Mouse (Mus musculus): Measurements from ENCODE around the gene Mtif2. TPM values are rescaled to one million over a fixed set of nuclear protein-coding genes. Genes with fewer than 3 reads are reported as not detected.
"Not testable (repeated sequence)": the region's sequence is repeated elsewhere in the genome, so short reads cannot be mapped to it uniquely, and the experiment has no call there.

Mtif2 gene
- polyA plus RNA-seq, 1 experiment from 2014 or later, result 24.9 TPM

- Histone ChIP-seq H3K4me3 (ENCODE audit: low read depth, low read length) (no peak overlapping the region), H3K27me3 (ENCODE audit: control insufficient read depth, insufficient read depth, low read length) (no peaks in the 10 kb centered on the region), H3K9me3 (ENCODE audit: control insufficient read depth, low read length) (no peaks in the 10 kb centered on the region), H3K9ac (ENCODE audit: low read length) (no peak overlapping the region), H3K36me3 (ENCODE audit: control insufficient read depth, insufficient read depth, low read length) (peaks cover 11% of the 10 kb centered on the region; the same call in 1 of the 2 replicates), H3K4me1 (replicated peaks; ENCODE audit: control insufficient read depth, insufficient read depth) (no peaks in the 10 kb centered on the region), H3K27ac (replicated peaks) (no peak overlapping the region), H3K4me2 (replicated peaks; ENCODE audit: low read depth) (no peak overlapping the region)
- ATAC-seq (ENCODE audit: low FRiP score, low TSS enrichment) (no peak), DNase-seq (ENCODE audit: low spot score) (no peak)
- TF ChIP-seq CTCF (IDR thresholded peaks at IDR 0.05; ENCODE audit: low read depth), result no peak
- TF ChIP-seq EP300 (optimal IDR thresholded peaks at IDR 0.05), result no peak
- 80% methylated on average over 3 of the region's 3 CpGs for WGBS
Observed at GRCm38 (mm10) chr11:29544225-29544945, 18.2 kb downstream of the Mtif2 start.

DNA sequence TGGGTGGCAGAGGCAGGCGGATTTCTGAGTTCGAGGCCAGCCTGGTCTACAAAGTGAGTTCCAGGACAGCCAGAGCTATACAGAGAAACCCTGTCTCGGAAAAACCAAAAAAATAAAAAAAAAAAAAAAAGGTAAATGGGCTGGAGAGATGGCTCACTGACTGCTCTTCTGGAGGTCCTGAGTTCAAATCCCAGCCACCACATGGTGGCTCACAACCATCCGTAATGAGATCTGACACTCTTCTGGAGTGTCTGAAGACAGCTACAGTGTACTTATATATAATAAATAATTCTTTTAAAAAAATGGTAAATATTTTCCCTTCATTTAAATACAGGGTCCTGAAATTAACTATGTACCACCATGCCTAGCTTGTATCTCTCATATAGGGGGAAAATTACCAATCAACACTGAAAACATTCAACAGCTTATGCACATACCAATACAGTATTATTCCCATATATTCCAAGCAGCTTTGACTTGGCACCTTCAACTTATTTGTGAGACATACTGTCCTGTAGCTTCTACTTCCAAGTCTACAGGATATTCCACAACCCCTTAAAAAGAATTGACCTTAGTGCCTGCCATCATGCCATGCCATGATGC, 19.0 kb downstream of the Mtif2 start:
- H3K4me2 ChIP-seq (replicated peaks; ENCODE audit: low read depth); H3K4me1 ChIP-seq (replicated peaks; ENCODE audit: control insufficient read depth, insufficient read depth); H3K9ac ChIP-seq (ENCODE audit: low read length); H3K9me3 ChIP-seq (ENCODE audit: control insufficient read depth, low read length); ATAC-seq (ENCODE audit: low FRiP score, low TSS enrichment); H3K36me3 ChIP-seq (ENCODE audit: control insufficient read depth, insufficient read depth, low read length); DNase-seq (ENCODE audit: low spot score); H3K27ac ChIP-seq (replicated peaks); H3K4me3 ChIP-seq (ENCODE audit: low read depth, low read length); H3K27me3 ChIP-seq (ENCODE audit: control insufficient read depth, insufficient read depth, low read length): not testable (repeated sequence)
- WGBS, result 88% methylated on average over 4 of the region's 4 CpGs

DNA sequence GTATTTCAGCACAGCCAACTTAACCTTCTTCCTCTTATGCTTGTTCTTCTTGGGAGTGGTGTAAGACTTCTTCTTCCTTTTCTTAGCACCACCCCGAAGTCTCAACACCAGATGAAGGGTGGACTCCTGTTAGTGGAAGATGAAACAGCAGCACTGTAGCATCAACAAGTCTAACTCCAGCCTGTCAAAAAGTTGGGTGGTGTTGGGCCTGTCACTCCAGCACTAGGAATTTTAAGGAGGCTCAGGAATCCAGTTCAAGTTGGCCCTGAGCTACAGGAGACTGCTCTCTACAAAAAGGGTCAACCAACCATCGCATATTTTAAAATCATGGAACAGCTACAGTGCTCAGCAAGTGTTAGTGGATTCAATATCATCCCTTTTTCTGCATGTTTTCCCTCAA, 20.1 kb downstream of the Mtif2 start:
- not testable (repeated sequence) for H3K27ac ChIP-seq (replicated peaks); DNase-seq (ENCODE audit: low spot score); ATAC-seq (ENCODE audit: low FRiP score, low TSS enrichment); H3K9me3 ChIP-seq (ENCODE audit: control insufficient read depth, low read length); H3K36me3 ChIP-seq (ENCODE audit: control insufficient read depth, insufficient read depth, low read length); H3K9ac ChIP-seq (ENCODE audit: low read length); H3K4me3 ChIP-seq (ENCODE audit: low read depth, low read length); H3K4me1 ChIP-seq (replicated peaks; ENCODE audit: control insufficient read depth, insufficient read depth); H3K27me3 ChIP-seq (ENCODE audit: control insufficient read depth, insufficient read depth, low read length)
- peak overlapping the region; percentile 60 for H3K4me2 ChIP-seq (replicated peaks; ENCODE audit: low read depth)
- 92% methylated on average over 2 of the region's 2 CpGs for WGBS

DNA sequence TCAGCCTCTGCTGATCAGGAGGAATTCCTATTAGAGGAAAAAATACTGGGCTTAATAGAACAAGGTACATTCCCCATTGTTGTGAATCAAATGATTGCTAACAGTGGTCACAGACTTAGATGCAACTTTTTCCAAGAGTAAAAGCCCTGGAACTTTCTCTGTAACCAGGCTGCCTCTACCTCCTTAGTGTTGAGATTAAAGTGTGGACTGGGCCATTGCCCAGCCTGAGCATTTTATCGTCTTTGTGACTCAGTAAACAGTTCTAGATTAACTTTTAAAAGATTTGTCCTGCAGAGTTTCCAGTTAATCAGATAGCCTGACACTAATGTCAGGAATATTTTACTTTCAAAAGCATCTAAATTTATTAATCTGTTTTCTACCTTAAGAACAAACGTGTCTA, 20.6 kb downstream of the Mtif2 start:
- peak overlapping the region; percentile 89 for H3K9ac ChIP-seq (ENCODE audit: low read length)
- H3K4me3 ChIP-seq (ENCODE audit: low read depth, low read length), result peak overlapping the region; percentile 77
- 10% methylated on average over 2 of the region's 2 CpGs for WGBS
- no peaks in the 10 kb centered on the region for H3K9me3 ChIP-seq (ENCODE audit: control insufficient read depth, low read length)
- peak overlapping the region; percentile 86; the same call in 1 of the 2 replicates for H3K27ac ChIP-seq (replicated peaks)
- TF ChIP-seq EP300 (optimal IDR thresholded peaks at IDR 0.05), result no peak
- no peak for TF ChIP-seq CTCF (IDR thresholded peaks at IDR 0.05; ENCODE audit: low read depth)
- ATAC-seq (ENCODE audit: low FRiP score, low TSS enrichment), result no peak
- DNase-seq (ENCODE audit: low spot score), result no peak
- H3K4me2 ChIP-seq (replicated peaks; ENCODE audit: low read depth), result peak overlapping the region; percentile 60
- peaks cover 7% of the 10 kb centered on the region; the same call in 1 of the 2 replicates for H3K36me3 ChIP-seq (ENCODE audit: control insufficient read depth, insufficient read depth, low read length)
- H3K27me3 ChIP-seq (ENCODE audit: control insufficient read depth, insufficient read depth, low read length), result no peaks in the 10 kb centered on the region
- H3K4me1 ChIP-seq (replicated peaks; ENCODE audit: control insufficient read depth, insufficient read depth), result no peaks in the 10 kb centered on the region

DNA sequence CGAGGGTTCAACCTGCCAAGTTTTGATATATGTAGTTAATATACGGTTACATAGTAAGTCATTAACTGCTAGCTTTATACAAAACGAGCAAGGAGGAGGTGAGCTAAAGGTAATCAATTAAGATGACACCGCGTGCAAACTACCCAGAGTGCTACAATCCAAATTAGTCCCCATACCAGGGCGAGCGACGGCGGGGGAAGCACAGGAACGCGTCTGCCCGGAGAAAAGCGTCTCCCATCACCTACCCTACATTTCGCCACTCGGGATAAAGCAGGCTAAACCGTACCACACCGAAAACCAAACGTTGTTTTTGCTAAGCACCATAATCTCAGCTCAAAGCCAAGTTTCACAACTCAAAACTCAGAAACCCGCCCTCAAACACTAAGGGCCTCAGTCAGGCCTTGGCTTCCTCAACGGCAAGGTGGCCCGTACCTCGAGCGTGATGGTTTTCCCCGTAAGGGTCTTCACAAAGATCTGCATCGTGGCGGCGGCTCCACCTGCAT, 21.1 kb downstream of the Mtif2 start:
- H3K4me2 ChIP-seq (replicated peaks; ENCODE audit: low read depth), result peak overlapping the region; percentile 60
- no peak for DNase-seq (ENCODE audit: low spot score)
- peak overlapping the region; percentile 86 for H3K27ac ChIP-seq (replicated peaks)
- H3K4me1 ChIP-seq (replicated peaks; ENCODE audit: control insufficient read depth, insufficient read depth), result no peaks in the 10 kb centered on the region
- no peaks in the 10 kb centered on the region for H3K9me3 ChIP-seq (ENCODE audit: control insufficient read depth, low read length)
- H3K27me3 ChIP-seq (ENCODE audit: control insufficient read depth, insufficient read depth, low read length), result no peaks in the 10 kb centered on the region
- peaks cover 6% of the 10 kb centered on the region; the same call in 1 of the 2 replicates for H3K36me3 ChIP-seq (ENCODE audit: control insufficient read depth, insufficient read depth, low read length)
- ATAC-seq (ENCODE audit: low FRiP score, low TSS enrichment), result peak; percentile 28
- under 1% methylated on average over 27 of the region's 27 CpGs for WGBS
- H3K9ac ChIP-seq (ENCODE audit: low read length), result peak overlapping the region; percentile 89
- TF ChIP-seq EP300 (optimal IDR thresholded peaks at IDR 0.05), result no peak
- no peak for TF ChIP-seq CTCF (IDR thresholded peaks at IDR 0.05; ENCODE audit: low read depth)
- peak overlapping the region; percentile 77 for H3K4me3 ChIP-seq (ENCODE audit: low read depth, low read length)
